Mouse (Mus musculus) ovary, postnatal 14 days (tissue): Measurements from ENCODE around the gene Nav2.

ENCODE experiments used
- DNase-seq: peaks from one replicate; pipeline ENCODE4 v3.0.0; 2022; ENCODE audit warnings: low spot score

Nav2 gene

DNA sequence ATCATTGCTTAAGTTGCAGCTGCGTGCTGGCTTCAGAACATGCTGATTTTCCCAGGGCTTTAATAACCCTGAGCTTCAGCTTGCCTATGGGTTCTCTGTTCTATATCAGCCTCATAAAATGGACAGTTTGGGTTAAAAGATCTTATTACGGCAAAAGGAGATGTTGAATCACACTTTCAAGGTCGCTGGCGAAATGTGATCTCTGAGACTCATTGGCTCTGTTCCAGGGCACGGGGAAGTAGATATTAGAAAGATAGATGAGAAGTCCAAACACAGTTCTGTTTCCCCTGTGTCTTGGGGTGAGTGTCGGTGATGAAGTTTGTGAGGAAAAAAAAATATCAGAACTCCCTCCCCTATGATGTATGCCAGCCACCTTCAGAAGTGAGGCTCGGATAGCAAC lies 98.4 kb downstream of the Nav2 start:
- DNase-seq: no peak

DNA sequence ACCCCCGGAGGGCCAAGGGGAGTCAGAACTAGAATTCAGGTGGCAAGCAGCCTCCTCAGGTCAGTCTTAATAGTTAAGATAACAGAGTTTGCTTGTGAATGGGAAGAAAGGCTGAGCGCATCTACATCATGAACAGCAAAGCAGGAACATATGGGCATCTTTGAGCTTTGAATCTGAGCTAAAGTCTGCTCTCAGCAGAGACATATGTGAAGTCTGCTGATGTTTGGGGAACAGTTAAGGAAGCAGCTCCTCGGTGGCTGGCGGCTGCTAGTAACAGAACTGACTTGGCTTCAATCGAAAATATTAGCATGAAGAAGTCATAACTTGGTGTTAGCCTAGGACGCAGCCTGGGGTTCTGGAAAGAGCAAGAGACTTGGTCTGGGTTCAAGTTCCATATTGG lies 102.2 kb downstream of the Nav2 start:
- DNase-seq: no peak

DNA sequence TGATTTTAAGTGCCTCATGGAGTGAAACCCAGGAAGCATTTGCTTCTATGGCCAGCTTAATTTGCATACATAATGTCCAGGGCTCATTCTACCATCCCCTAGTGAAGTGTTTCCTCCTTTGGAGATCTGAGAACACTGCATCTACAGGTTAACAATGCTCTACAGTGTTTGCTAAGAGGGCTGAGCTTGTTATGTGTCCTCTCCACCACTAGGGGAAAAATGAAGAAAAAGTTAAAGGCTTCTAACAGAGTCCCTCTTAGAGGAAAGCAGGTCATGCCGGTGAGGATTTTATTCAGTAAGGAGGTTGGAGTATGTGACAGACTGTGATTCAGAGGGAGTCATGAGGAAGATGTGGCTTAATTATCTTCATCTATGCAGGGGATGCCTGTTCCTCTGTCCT lies 103.5 kb downstream of the Nav2 start:
- no peak for DNase-seq

DNA sequence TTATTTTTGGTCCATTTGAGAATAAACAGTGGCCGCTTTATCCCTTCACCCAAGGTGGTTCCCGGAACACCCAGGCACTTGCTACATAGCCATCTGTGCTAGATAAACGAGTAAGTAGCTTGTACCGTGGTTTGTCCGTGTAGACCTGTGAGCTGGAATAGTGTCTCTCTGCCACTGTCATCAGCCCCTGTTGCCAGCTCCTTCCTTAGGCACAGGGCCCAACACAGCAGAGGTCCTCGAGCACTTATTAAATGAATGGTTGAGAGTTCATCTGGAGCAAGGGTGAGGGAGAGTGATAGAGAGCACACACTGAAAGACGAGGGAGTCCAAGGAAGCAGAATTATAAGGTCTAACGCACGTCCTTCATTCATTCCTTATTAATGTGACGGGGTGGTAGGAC lies 106.0 kb downstream of the Nav2 start:
- DNase-seq: no peak

GRCm38 (mm10) chr7:49015297-49015696 lies 106.8 kb downstream of the Nav2 start:
- no peak for DNase-seq

DNA sequence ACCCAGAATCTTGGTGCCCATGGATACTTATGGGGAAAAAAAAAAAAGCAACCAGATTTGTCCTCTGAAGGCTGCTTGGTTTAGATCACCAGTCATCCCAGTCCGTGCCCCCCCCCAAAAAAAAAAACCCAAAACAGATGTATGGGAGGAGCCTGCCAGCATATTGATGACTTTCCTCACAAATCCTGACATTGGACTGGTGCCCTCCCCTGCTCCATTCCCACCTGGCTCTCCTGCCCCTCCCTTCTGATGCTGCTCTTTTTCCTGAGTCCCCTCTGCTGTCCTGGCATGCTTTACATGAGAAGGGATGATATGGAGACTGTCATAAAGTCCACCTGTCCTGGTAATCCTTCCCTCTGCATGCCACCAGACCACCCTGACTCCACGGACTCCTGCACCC lies 107.6 kb downstream of the Nav2 start:
- no peak for DNase-seq

DNA sequence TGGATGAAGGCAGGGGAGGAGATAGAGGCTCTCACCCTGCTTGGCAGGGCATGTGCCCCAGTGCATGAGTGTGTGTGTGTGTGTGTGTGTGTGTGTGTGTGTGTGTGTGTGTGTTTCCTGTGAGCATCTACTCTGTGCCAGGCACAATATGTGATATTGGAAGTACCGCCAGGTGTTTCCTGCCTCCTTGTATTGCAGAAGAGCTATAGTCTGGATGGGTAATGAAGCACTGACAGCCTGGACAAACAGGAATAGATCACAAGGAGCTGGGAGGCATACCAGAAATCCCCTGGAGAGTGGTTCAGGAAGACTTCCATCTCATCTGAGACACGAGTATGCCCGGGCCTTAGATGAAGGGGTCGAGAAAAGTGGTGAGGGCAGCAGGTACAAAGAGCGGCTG lies 109.3 kb downstream of the Nav2 start:
- DNase-seq: no peak

DNA sequence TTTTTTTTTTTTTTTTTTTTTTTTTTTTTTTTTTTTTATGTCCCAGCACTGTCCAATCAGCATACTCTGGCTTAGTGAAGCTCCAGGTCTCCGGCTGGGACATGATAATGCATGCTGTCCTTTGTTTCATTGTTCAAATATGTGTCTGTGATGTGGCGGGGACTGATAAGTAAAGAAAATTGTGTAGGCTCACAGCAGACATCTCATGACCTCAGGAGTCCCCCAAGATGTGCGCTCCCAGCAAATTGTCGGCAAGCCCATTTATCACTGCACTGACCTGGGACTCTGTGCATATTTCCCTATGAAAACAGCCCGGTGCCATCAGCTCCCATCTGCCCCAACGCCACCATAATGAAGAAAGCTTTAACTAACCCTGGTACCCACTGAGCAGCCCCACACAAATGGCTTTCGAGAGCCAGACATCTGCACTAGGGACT lies 110.0 kb downstream of the Nav2 start:
- DNase-seq: no peak

GRCm38 (mm10) chr7:49025026-49025815 lies 116.7 kb downstream of the Nav2 start:
- no peak for DNase-seq

- no peak for DNase-seq
Observed at GRCm38 (mm10) chr7:49025991-49026390, 117.5 kb downstream of the Nav2 start.

GRCm38 (mm10) chr7:49026466-49026865 lies 118.0 kb downstream of the Nav2 start:
- no peak for DNase-seq

GRCm38 (mm10) chr7:49029282-49030012 lies 120.9 kb downstream of the Nav2 start:
- no peak for DNase-seq

DNA sequence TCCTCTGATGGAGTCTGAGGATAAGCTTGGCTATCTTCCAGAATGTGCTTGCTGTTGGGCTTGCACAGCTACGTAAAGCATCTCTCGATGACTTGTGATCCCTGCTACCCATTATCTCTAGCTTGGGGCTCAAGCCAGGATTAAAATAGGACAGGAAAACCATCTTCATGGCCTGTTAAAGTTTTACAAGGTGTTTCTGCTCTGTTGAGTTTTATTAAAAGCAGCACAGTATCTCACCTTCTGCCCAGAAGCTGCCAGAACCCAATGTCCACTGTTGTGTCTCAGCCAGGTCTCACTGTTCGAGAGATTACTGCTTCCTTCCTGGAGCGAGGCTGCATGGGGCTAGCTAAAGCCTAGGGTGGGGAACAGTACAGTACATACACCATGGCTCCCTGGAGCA lies 123.7 kb downstream of the Nav2 start:
- DNase-seq: no peak

DNA sequence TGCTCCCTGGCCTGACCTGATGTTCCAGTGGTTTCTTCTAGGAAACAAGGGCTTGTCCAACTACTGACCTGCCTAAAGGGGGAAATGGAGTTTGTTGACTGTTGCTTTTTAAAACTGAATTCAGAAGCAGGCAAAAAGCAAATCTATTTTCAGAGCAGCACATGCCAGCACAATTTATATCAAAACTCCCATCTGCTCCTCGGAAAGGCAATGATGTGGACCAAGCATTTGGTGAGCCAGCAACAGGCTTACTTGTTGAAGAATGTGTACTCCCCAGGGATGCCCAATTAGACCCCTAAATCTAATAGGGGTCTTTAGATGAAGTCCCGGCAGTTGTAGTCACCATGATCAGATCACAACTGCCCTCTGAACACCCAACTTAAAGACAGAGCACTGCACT lies 125.7 kb downstream of the Nav2 start:
- DNase-seq: no peak

- DNase-seq: no peak
Observed at GRCm38 (mm10) chr7:49040163-49040562, 131.6 kb downstream of the Nav2 start.

DNA sequence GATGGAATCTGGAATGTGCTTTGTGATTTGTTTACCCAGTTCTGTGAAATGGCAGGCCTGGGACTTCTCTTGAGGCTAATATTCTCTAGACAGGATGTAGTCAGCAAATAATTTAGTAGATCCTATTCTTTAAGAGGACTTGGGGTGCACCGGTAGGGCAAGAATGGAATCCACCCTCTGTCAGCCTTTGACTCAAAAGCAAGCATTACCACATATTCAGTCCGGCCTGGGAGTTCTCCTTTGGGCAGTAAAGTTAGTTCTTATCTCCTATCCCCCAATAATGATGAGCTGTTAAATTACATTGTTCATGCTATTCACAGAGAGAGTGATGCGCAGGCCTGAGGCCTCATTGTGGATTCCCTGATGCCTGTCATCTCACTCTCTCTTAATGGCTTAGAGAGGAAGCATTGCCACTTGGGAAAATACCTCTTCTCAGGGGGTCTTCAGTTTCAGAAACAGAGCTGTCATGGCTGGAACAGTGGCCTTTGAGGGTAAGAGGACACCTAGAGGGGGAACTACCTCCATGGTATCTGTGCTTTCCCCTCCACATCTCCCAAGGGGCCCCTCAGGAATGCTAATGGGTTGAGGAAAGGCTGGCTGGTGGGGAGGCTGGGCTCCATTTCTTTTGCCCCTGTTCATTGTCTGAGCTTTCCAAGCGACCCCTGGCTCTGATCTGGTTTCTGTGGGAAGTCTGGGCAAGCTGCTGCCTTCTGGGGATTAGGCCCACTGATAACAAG lies 133.0 kb downstream of the Nav2 start:
- DNase-seq: no peak

- DNase-seq: no peak
Observed at GRCm38 (mm10) chr7:49045499-49046346, 137.2 kb downstream of the Nav2 start.

- DNase-seq: no peak
Observed at GRCm38 (mm10) chr7:49046347-49046989, 138.0 kb downstream of the Nav2 start.

GRCm38 (mm10) chr7:49047336-49047735 lies 138.8 kb downstream of the Nav2 start:
- DNase-seq: no peak

- no peak for DNase-seq
Observed at GRCm38 (mm10) chr7:49052871-49053618, 144.5 kb downstream of the Nav2 start.

GRCm38 (mm10) chr7:49055273-49055672 lies 146.8 kb downstream of the Nav2 start:
- DNase-seq: no peak
